Mouse (Mus musculus) cerebellum, adult 2 months (tissue): ENCODE measurements around the gene Arhgef2. TPM values are rescaled to one million over a fixed set of nuclear protein-coding genes. Genes with fewer than 3 reads are reported as not detected.
"Not testable (repeated sequence)": the region's sequence is repeated elsewhere in the genome, so short reads cannot be mapped to it uniquely, and the experiment has no call there.

Experiments used
- DNase-seq, 2 experiments: peaks; one replicate each; pipeline ENCODE4 v3.0.0; 2021
- H3K27ac ChIP-seq: fragments of 200-500 bp; 2 replicates; pipeline ENCODE4 v1.5.1; 2012; ENCODE audit warnings: low read length, control low read depth, inconsistent platforms; ENCODE audit not compliant: insufficient read depth
- H3K27me3 ChIP-seq: fragments of 200-500 bp; 2 replicates; pipeline ENCODE4 v1.6.1; 2012; ENCODE audit warnings: inconsistent platforms, mild to moderate bottlenecking, low read length, moderate library complexity; ENCODE audit not compliant: control insufficient read depth, insufficient read depth
- H3K4me1 ChIP-seq: fragments of 200-500 bp; 2 replicates; pipeline ENCODE4 v1.6.1; 2011; ENCODE audit warnings: low read length; ENCODE audit not compliant: control insufficient read depth, insufficient read depth
- H3K4me3 ChIP-seq: fragments of 200-500 bp; replicated peaks from 2 replicates; pipeline ENCODE3; 2011; ENCODE audit warnings: mild to moderate bottlenecking, low read depth, low read length, control low read depth; ENCODE audit not compliant: insufficient read depth
- CTCF ChIP-seq: fragments of 200-500 bp; IDR thresholded peaks from 2 replicates; pipeline ENCODE4 v1.5.1; 2011; ENCODE audit warnings: low read depth, mild to moderate bottlenecking, control low read depth, low read length, moderate library complexity, borderline replicate concordance; ENCODE audit not compliant: insufficient read depth
- POLR2A ChIP-seq: fragments of 200-500 bp; IDR thresholded peaks from 2 replicates; pipeline ENCODE4 v1.6.1; 2011; ENCODE audit warnings: low read length, control low read depth, borderline replicate concordance; ENCODE audit not compliant: insufficient read depth
- WGBS: fragments of 180-500 bp; shearing (Covaris S2); methylation state at CpG from one replicate; pipeline ENCODE4 v1.1.7; 2018; 5-methylcytosine and 5-hydroxymethylcytosine counted together
- polyA plus RNA-seq: library from polyadenylated mRNA; depleted of rRNA; stranded (reverse); fragments of >200 nt; gene quantifications from 2 replicates; pipeline ENCODE4 v1.2.3, GENCODE M21; 2012

Arhgef2 gene
- polyA plus RNA-seq, 1 experiment = 129 TPM

DNA sequence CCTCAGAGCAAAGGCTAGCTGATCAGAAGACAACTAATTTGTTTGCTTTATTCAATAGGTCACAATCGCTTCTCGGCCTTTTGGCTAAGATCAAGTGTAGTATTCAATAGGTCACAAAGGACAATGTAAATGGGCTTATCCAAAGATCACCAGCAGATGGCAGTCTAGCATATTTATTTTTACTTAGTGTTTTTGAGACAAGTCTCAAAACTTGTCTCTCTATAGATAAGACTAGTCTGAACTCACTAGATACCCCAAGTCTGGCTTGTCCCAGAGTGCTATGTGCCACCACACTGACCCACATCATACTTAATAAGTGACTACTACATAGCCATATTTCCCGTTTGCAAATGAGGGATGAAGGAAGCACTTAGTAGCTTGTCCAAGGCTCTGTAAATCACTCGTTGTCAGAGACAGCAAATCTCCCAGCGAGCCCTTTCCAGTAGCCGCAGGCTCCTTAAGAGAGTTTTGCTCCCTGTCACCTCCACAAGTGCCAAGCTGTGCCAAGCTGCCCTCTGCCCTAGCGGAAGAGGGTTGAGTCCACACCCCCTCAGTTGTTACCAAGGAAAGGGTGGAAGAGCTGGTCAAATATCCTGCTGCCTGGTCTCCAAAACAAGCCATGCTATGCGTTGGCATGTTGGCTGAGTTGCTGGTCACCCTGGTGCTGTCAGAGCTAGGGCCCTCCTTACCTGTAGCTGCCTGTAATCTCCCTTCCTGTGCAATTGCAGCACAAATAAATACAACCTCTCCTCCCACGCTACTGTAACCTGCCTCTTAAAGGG is 13.6 kb upstream of the Arhgef2 start:
- 25% methylated on average over 9 of the region's 9 CpGs for WGBS
- no peaks in the 10 kb centered on the region for H3K27me3 ChIP-seq
- no peak for TF ChIP-seq POLR2A
- peak; percentile 46 for TF ChIP-seq CTCF
- no peak overlapping the region for H3K27ac ChIP-seq
- no peak overlapping the region for H3K4me3 ChIP-seq
- DNase-seq = peak in 1 of 2 experiments; percentile 36
- no peaks in the 10 kb centered on the region for H3K4me1 ChIP-seq

GRCm38 (mm10) chr3:88592942-88593576 is 12.7 kb upstream of the Arhgef2 start:
- WGBS = 73% methylated on average over 10 of the region's 10 CpGs
- Histone ChIP-seq H3K4me3 (no peak overlapping the region), H3K4me1 (no peaks in the 10 kb centered on the region), H3K27ac (no peak overlapping the region), H3K27me3 (no peaks in the 10 kb centered on the region)
- no peak for DNase-seq
- TF ChIP-seq POLR2A (no peak), CTCF (no peak)

DNA sequence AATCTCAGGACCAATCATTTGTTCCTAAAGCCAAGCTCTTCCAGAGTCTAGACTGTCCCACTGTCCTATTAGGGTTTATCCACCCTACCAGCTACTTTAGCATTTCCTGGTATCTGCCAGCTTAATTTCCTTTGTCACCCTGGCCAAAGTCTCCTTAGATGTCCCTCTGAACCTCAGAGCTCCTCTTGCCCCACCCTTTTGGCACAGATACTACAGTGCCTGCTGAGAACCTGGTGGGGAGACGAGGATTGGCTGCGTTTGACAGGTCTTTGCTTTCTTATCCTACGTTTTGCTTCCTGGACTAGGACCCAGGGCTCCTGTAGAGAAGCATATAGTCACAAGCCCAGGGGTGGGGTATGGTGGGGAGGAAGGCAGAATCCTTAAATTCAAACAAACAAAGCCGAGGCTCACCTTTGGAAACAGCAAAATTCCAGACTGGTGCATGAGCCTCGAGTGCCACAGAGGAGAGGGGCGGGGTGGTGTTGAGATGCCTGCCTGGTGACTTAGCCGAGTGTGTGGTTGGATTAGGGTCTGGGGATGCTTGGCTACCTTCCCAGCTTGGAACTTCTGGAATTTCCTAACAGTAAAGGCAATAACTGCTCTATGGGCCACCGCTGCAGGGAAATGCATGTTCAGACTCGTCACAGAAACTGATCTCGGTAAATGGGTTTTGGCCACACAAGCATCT is 11.7 kb upstream of the Arhgef2 start:
- no peaks in the 10 kb centered on the region for H3K4me1 ChIP-seq
- no peak overlapping the region for H3K27ac ChIP-seq
- DNase-seq = no peak
- H3K27me3 ChIP-seq = no peaks in the 10 kb centered on the region
- WGBS = 43% methylated on average over 10 of the region's 10 CpGs
- TF ChIP-seq CTCF (no peak), POLR2A (no peak)
- no peak overlapping the region for H3K4me3 ChIP-seq

- not testable (repeated sequence) for H3K27me3 ChIP-seq, DNase-seq, H3K4me3 ChIP-seq, H3K27ac ChIP-seq, H3K4me1 ChIP-seq
- WGBS = 83% methylated on average over 4 of the region's 4 CpGs
These were observed 9.2 kb upstream of the Arhgef2 start for GRCm38 (mm10) chr3:88596547-88596946.

DNA sequence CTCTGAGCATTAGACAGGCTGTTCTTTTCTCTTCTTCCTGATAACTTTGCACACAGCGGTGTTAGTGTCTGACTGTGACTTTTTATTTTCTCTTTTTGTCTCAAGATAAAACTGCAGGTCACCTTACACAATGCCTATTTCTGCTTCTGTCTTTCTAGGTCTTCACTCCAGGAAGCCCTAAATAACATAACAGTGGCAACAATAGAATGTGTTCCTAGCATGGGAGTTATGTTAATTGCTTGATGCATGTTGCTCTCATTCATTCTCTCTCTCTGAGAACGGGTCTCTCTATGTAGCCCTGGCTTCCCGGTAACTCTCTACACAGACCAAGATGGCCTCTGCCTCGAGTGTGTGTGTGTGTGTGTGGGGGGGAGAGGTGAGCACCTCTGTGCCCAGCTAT is 3.3 kb upstream of the Arhgef2 start:
- 55% methylated on average over 4 of the region's 4 CpGs for WGBS
- H3K4me1 ChIP-seq = no peaks in the 10 kb centered on the region
- no peak for DNase-seq
- no peaks in the 10 kb centered on the region for H3K27me3 ChIP-seq
- TF ChIP-seq CTCF (no peak), POLR2A (no peak)
- no peak overlapping the region for H3K4me3 ChIP-seq
- no peak overlapping the region for H3K27ac ChIP-seq

GRCm38 (mm10) chr3:88603714-88604161 is 2.0 kb upstream of the Arhgef2 start:
- Histone ChIP-seq H3K4me1 (peaks cover 2% of the 10 kb centered on the region; the same call in 1 of the 2 replicates), H3K27ac (no peak overlapping the region), H3K27me3 (no peaks in the 10 kb centered on the region), H3K4me3 (no peak overlapping the region)
- TF ChIP-seq CTCF = peak; percentile 78
- TF ChIP-seq POLR2A = no peak
- 30% methylated on average over 6 of the region's 6 CpGs for WGBS
- peak; percentile 50 to 63 for DNase-seq

- WGBS = 95% methylated on average over 7 of the region's 7 CpGs
- no peak overlapping the region for H3K27ac ChIP-seq
- H3K4me1 ChIP-seq = peaks cover 2% of the 10 kb centered on the region; the same call in 1 of the 2 replicates
- no peaks in the 10 kb centered on the region for H3K27me3 ChIP-seq
- H3K4me3 ChIP-seq = no peak overlapping the region
- TF ChIP-seq POLR2A (no peak), CTCF (no peak)
- DNase-seq = no peak
These were observed 903 bp upstream of the Arhgef2 start for GRCm38 (mm10) chr3:88604863-88605262.
